Mouse (Mus musculus) monocyte, adult 5-6 weeks (primary cell): Measurements from ENCODE around the gene Nr2c1. TPM values are rescaled to one million over a fixed set of nuclear protein-coding genes. Genes with fewer than 3 reads are reported as not detected.

Source experiments
- ATAC-seq: fragments of 153-309, 156-312 bp; replicated peaks from 2 replicates; pipeline ENCODE4 v1.8.0; 2017; ENCODE audit warnings: mild to moderate bottlenecking; ENCODE audit not compliant: low TSS enrichment, insufficient number of reproducible peaks, severe bottlenecking, poor library complexity, low FRiP score
- total RNA-seq: library from RNA; stranded (forward); fragments of 200-1000, 200-491, 200-594 nt; gene quantifications from 3 replicates; pipeline ENCODE4 v1.2.3, GENCODE M21; 2017

Gene Nr2c1
- total RNA-seq, 1 experiment from 2014 or later = 2.2 TPM

DNA sequence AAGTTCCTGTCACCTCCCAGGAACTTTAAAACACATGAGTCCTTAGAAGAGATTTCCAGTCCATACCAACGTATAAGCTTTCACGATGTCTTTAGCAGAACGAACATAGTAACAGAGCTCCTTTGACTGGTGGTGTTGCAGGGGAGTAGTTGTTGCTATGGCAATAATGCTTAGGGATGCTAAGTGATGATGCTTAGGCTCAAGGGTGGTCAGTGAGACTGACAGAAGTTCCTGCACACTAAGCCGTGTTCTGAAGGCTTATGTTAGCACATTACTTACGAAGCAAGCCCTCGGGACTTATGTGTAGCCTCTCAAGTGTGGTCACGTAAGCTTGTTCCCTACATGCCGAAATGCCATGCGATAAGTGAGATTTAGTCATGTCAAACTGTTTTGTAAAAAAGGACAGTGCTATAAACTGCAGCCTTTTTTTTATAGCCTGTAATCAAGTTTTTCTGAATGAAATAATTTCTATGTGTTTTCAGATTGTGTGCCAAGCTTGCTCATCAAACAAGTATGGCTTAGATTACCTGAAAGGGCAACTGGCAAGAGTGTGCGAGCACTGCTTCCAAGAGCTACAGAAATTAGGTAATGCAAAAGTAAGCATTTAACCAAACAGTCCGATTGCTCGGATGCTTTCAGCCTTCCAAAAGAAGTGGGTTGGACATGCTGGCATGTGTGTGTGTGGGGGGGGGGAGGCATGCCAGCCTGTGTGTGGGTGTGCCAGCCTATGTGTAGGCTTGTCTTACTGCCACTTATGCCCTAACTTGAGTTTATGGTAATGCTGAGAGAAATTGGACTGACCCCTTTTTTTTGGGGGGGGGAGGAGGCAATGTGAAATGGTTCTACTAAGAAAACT, 13.1 kb upstream of the Nr2c1 start:
- ATAC-seq = no peak

DNA sequence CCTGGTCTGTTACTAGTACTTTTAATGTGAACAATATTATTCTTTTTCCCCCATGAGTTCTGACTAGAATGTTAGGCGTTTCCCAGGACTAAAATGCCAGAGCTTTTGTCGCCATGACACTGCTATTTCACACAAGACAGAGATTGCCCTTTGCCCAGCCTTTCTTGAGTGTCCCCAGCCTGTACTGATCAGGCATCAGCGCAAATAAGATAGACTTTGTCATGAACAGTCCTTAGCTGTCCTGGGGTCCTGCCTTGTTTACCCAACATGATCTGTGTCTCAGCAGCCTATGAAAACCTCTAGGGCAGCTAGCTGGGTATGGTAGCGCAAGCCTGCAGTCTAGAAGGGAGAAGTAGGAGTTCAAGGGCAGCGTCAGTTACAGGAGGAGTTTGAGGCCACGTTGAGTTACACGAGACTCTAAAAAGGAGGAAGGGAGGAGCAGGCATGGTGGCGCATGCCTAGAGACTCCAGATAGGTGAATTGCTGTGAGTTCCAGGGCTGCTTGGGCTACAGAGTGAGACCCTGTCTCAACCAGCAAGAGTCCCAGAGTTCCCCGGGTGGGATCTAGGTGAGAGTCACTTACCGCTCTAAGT, 8.8 kb upstream of the Nr2c1 start:
- peak; percentile 64; the same call in 1 of the 2 replicates for ATAC-seq

DNA sequence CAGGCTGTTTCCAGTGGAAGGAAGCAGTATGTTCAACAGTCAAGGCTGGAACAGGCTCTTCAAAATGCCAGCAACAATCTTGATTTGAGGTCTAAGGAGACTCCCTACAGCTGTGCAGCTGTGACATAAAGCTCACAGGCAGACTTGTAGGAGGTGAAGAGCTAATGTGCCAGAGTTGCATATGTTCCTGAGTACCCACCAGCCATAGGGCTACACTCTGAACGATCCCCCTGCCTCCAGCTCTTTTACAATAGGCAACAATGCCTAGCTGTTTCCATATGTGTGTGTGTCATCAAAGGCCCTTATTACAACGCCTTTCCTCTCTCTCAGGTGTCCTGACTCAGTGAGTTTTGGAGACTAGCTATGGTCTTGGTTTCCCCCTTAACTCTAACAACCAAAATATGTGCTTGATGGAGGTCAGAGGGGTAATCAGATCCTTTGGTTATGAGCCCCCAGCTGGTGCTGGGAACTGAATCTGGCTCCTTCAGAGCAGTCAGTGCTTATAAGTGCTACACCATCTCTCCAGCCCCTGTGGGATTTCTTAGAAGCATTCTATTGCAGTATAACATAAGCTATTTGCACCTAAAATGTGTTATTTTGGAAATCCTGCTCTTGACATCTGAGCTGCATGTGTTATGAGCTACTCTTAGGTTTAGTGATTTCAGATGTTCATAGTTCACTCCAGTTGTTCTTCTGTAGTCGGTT, 7.4 kb upstream of the Nr2c1 start:
- ATAC-seq = no peak

DNA sequence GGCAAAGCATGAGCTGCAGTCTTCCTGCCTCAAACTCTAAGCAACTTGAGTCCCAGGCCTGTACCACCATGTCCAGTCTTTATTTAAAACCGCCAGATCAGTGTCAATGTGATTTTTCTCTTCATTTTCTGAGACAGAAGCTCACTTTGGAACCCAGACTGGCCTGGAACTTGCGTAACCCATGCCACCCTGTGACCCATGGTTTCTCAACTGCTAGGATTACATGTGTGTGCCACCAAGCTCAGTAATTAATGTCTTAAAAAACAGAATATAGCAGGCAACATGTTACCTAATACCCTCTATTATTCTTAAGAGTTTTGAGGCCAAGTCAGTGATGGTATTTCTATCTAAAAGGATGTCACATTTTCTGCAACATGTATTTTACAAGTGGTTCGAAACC, 5.4 kb upstream of the Nr2c1 start:
- no peak for ATAC-seq

DNA sequence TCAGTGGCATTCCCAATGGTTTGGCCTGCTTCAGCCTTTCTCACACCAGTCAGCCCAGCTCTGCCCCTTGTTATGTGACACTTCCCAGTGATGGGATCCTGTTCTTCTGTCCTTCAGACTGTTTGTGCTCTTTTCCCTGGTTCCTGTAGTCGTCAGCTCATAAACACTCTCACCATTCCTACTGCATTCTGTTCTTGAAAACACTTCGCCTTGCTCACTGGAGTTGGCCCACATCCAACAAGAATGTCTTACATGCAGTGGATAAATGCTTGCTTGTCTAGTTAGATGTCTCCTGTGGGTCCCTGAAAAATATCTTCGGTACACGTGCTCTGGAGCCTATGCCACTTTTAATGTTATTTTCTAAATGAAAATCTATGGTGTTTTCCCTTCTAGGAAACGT, 3.2 kb upstream of the Nr2c1 start:
- ATAC-seq = no peak

DNA sequence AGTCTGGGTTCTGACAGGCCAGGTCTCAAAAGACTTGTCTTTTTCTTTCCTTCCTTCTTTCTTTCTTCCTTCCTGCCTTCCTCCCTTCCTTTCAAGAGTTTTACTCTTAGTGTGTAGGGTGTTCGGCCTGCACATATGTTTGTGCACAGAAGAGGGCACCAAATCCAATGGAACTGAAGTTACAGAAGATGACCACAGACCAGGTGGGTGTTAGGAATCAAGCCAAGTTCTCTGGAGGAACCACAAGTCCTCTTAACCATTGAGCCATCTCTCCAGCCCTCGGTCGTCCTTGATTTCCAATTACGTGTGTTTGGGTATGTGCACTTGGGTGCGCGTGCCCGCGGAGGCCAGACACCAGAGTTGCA, 450 bp upstream of the Nr2c1 start:
- ATAC-seq = peak; percentile 34

DNA sequence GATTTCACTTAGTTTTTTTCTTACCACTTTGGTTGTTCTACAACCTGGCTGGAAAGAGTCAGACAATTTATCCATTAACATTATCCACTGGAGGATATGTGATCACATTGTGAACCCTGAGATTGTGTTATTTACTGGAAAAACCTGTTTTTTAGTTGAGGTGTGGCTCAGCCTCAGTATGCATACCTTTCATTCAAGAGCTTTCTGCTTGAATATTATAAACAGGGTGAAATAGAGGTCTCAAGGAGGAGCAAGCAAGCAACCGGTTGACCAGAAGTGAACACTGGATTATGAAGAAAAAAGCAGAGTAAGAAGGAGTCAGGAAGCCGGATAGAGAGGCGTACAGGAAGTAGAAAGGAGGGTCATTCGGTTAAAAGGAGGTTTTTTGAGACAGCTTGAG, 3.7 kb downstream of the Nr2c1 start:
- no peak for ATAC-seq

DNA sequence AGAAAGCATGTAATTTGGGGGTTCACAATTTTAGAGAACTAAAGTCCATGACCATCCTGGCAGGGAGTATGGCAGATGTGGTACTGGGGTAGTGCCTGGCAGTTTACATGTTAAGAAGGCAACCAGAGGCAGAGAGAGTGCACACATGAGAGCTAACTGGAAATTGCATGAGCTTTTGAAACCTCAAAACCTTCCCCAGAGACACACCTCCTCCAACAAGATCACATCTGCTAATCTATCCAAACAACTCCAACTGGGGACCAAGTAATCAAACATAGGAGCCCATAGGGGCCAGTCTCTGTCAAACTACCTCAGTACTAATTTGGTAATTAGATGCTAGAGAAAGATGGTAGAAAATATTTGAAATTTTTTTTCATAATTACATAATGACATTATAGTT, 6.0 kb downstream of the Nr2c1 start:
- ATAC-seq = no peak

DNA sequence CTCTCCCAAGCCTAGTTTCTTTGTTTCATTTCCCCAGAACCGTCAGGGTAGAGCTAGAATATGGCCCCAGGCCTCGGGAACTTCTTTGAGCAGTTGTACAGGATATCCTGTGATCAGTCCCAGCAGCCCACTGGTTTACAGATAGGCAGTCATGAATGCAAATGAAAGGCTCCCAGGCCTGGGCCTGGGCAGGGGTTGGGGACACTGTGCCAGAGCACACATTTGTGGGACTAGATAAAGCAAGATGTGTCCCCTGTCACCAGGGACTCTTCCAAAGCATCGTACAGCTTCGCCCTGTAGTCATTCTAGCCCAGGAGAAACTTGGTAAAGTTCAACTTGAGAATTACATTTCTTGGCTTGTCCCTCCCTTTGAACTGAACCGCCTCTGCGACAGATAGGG, 11.1 kb downstream of the Nr2c1 start:
- ATAC-seq = no peak

DNA sequence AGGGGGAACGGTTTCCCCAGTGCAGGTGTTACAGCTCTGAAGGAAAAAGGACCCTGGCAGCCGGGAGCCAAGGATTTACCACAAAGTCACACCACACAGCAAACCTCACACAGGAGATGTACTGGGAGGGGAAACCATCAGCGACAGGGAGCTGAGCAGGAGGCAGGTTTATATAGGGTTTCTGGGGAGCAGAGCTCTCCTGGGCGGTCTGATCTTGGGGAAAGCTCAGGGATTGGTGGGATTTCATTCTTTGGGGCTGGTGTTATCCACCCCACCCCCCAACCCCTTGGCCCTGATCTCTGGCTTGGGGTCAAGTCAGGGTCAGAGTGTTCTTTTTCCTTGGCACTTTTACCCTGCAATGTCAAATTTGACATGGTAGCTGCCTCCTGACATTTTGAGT, 11.6 kb downstream of the Nr2c1 start:
- no peak for ATAC-seq

DNA sequence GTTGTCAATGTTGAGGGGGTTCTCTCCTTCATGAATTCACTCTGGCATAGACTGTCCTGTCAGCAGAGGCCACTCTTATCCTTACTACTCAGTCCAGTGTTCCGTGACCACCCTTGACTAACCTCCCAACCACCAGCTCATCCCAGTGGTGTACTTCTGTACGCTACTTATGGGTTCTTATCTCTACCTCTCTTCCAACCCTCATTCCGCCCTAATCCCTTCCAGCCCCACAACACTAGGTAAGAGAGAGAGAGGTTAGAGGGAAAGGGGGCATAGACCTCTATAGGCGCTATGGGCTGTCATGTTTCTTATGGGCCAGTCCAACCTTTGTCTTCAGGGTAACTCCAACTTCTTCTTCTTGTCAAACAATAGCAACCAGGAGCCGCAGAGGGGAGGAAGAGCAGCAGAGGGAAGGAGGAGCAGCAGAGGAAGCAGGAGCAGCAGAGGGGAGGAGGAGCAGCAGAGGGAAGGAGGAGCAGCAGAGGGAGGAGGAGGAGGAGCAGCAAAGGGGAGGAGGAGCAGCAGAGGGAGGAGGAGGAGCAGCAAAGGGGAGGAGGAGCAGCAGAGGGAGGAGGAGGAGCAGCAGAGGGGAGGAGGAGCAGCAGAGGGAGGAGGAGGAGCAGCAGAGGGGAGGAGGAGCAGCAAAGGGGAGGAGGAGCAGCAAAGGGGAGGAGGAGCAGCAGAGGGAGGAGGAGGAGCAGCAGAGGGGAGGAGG, 13.4 kb downstream of the Nr2c1 start:
- ATAC-seq = no peak

DNA sequence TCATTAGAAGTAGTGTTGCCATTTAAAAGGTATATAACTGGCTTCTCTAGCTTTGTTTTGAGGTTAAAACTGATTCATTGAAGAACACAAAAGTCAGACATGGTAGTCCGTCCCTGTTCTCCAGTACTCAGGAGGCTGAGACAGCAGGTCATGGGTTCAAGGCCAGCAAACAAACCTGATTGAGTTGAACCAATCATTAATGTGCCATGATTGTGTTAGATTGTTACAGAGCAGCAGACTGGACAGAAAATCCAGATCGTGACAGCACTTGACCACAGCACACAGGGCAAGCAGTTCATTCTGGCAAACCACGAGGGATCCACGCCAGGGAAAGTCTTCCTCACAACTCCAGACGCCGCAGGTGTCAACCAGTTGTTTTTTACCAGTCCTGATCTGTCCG, 14.2 kb downstream of the Nr2c1 start:
- no peak for ATAC-seq

DNA sequence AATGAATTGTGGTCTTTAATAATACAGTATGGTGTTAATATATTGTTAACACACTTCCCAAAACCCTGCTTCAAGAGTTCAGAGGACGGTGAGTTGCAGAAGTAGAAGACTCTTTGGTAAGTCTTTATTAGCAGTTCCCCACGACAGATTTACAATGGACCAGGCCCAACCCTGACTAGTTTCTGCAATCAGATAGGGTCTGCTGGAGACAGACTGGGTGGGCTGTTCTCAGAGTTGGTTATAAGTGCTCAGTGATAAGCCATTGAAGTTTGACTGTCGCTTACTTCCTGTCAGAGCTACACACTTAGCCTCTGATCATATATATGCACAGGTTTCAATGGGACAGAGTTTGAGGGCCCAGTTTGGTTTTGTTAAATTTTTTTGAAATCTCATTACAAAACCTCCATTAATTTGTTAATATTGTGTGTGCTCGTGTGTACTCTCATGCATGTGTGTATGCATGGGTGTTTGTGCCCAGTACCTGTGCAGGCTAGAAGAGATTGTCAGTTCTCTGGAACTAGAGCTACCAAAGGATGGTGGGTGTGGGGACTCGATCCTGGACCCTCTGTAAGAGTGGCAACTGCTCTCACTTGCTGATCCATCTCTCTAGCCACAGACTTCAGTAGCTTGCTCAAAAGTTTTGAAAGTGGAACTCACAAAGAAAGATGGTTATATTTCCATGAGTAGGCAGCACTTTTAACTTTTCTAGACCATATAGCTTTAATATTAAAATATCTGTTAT, 16.5 kb downstream of the Nr2c1 start:
- no peak for ATAC-seq

DNA sequence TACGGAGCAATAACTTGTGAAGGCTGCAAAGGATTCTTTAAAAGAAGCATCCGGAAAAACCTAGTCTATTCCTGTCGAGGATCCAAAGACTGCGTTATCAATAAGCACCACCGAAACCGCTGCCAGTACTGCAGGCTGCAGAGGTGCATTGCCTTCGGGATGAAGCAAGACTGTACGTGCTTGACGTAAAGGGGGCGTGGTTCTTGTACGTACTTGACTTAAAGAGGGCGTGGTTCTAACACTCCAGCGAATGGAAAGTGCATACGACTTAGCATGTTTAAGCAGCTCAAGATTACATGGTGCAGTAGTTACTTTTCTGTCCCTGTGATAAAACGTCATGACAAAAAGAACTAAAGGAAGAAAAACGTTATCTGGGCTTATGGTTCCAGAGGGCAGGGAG, 17.6 kb downstream of the Nr2c1 start:
- ATAC-seq = no peak

DNA sequence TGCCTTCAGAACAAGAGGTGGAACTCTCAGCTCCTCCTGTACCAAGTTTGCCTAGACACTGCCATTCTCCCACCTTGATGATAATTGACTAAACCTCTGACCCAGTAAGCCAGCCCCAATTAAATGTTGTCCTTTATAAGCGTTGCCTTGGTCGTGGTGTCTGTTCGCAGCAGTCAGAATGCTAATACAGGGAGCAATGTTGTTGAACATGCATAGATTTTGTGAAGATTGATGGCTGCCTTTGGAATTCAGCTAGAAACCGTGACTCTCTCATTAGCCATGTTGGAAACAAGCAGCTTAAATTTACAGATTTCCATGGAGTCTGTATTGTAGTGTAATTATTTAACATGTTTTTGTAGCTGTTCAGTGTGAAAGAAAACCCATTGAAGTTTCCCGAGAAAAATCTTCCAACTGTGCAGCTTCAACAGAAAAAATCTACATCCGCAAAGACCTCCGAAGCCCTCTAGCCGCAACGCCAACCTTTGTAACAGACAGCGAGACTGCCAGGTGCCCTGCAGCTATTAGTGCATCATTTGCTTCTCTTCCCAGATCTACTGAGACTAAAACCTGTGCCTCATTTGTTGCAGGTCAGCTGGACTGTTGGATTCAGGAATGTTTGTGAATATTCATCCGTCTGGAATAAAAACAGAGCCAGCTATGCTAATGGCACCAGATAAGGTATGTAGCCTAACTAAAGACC, 19.4 kb downstream of the Nr2c1 start:
- ATAC-seq = no peak

DNA sequence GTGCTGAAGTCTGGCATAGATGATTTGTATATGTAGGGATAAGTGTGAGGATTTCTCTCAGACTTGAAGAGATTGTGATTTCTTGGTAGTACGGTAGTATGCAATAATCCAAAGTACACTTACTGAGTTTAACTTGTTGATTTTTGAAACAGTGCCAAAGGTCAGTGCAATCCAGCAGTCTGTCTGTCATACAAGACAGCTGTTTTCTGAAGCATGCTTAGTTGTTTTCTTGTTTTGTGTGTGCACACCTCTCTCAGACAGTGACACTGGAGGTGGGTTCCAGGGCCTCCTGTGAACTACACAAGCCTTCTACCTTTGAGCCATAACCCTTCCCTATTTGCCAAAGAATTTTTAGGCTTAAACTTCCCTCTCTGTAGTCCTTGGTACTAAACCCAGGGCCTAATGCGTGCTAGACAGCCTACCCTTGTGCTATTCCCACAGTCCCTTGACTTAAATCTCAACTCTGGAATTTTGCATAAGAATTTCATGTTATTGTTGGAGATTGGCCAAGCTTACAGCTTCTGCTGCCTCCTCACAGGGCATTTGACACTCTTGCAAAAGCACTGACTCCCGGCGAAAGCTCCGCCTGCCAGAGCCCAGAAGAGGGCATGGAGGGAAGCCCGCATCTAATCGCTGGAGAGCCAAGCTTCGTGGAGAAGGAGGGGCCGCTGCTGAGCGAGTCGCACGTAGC, 23.8 kb downstream of the Nr2c1 start:
- no peak for ATAC-seq

DNA sequence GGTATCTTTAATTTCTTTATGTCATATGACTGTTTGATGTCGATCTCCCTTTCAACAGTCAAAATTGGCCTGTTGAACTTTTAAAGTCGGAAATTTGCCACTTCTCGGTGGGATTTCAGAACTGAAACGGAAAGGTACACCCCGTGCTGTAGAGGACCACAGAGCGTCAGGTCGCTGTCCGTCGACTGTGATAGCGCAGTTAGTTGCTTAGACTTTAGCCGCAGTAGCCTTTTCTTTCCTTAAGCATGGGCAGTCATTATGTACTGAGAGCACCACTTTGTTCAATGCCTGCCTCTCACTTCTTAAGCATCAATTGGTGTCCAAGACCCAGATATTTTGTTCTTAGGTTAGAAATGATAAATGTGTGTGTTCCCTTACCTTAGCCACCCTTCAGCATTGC, 24.3 kb downstream of the Nr2c1 start:
- ATAC-seq = no peak

DNA sequence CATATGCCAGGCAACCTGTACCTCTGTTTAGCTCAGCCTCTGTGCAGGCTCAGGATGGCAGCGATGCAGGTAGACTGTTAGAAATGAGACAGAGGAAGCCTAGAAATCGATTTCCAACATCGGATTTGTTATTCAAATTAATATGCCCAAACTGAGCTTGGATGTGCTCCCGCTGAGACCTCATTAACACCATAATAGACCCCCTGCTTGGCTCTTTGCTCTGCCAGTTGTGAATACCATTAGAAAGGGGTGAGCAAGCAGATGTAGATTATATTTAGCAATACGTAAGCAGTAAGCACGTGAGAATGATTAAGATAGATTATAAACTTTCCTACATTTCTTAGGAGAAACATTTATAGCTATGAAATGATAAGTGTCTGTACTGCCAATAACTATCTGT, 24.9 kb downstream of the Nr2c1 start:
- ATAC-seq = no peak
